Mouse (Mus musculus): ENCODE measurements around the gene Slc9a1. TPM values are rescaled to one million over a fixed set of nuclear protein-coding genes. Genes with fewer than 3 reads are reported as not detected.

Gene Slc9a1
- polyA plus RNA-seq, 1 experiment from 2014 or later, result 8.3 TPM

DNA sequence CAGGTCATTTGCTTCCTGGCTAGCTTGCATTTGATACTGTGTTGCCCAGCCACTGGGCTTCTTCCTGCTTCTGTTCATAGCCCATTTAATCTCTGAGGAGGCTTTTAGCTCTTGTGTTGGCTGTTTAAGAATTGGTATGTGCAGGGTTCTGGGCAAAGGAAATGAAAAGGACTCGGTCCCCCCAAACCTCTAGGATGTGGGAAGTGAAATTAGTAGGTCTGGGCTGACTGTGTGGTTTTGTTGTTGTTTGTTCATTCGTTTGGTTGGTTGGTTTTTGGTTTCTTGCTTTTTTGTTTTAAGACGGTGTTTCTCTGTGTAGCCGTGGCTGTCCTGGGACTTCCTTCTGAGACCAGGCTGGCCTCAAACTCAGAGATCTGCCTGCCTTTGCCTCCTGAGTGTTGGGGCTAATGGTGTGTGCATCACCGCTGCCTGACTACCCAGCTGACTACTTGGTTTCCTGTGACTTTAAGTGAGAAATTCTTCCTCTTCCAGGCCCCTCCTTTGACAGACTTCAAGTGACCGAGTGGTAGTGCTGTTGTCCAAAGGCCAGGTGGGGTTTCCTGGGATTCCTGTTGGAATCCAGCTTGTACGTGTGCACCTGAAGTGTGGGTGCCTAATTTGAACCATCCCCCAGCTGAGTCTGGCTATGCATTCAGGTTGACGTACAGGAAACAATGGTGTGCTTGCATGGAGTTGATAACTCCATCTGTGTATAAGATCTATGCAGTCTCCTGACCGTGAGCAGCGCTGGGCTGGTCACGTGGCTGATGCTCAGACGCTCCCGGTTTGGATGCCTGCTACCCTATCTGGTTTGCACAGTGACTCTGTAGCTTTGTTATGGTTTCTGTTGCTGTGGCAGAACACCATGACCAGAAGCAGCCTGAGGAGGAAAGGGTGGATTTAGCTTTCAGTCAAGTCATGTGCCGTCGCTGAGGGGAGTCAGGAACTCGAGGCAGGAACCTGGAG, 43.4 kb downstream of the Slc9a1 start:
- peaks cover 59% of the 10 kb centered on the region for H3K36me3 ChIP-seq
- H3K27ac ChIP-seq (replicated peaks), result no peak overlapping the region
- no peaks in the 10 kb centered on the region for H3K27me3 ChIP-seq (ENCODE audit: low read depth, poor library complexity, severe bottlenecking)
- DNase-seq (ENCODE audit: low spot score), result no peak
- no peaks in the 10 kb centered on the region for H3K9me3 ChIP-seq (replicated peaks)
- WGBS, result 94% methylated on average over 16 of the region's 16 CpGs
- H3K4me3 ChIP-seq, result no peak overlapping the region
- peaks cover 2% of the 10 kb centered on the region; the same call in 1 of the 2 replicates for H3K4me1 ChIP-seq

- Histone ChIP-seq H3K36me3 (peaks cover 67% of the 10 kb centered on the region), H3K4me1 (no peaks in the 10 kb centered on the region), H3K9me3 (replicated peaks) (no peaks in the 10 kb centered on the region), H3K4me3 (no peak overlapping the region), H3K27ac (replicated peaks) (no peak overlapping the region), H3K27me3 (ENCODE audit: low read depth, poor library complexity, severe bottlenecking) (no peaks in the 10 kb centered on the region)
- DNase-seq (ENCODE audit: low spot score), result no peak
- 93% methylated on average over 7 of the region's 7 CpGs for WGBS
Observed at GRCm38 (mm10) chr4:133413617-133414016, 44.1 kb downstream of the Slc9a1 start.

GRCm38 (mm10) chr4:133414920-133415319, 45.4 kb downstream of the Slc9a1 start:
- Histone ChIP-seq H3K27ac (replicated peaks) (no peak overlapping the region), H3K4me3 (no peak overlapping the region), H3K9me3 (replicated peaks) (no peaks in the 10 kb centered on the region), H3K27me3 (ENCODE audit: low read depth, poor library complexity, severe bottlenecking) (no peaks in the 10 kb centered on the region), H3K4me1 (no peaks in the 10 kb centered on the region), H3K36me3 (peaks cover 72% of the 10 kb centered on the region)
- 63% methylated on average over 4 of the region's 4 CpGs for WGBS
- DNase-seq (ENCODE audit: low spot score), result no peak

GRCm38 (mm10) chr4:133419312-133420004, 50.0 kb downstream of the Slc9a1 start:
- Histone ChIP-seq H3K4me1 (peaks cover 8% of the 10 kb centered on the region; the same call in 1 of the 2 replicates), H3K36me3 (peaks cover 71% of the 10 kb centered on the region), H3K27me3 (ENCODE audit: low read depth, poor library complexity, severe bottlenecking) (no peaks in the 10 kb centered on the region), H3K27ac (replicated peaks) (no peak overlapping the region), H3K4me3 (no peak overlapping the region), H3K9me3 (replicated peaks) (no peaks in the 10 kb centered on the region)
- DNase-seq (ENCODE audit: low spot score), result peak; percentile 59
- WGBS, result 69% methylated on average over 14 of the region's 14 CpGs

- no peak for DNase-seq (ENCODE audit: low spot score)
- no peak overlapping the region for H3K27ac ChIP-seq (replicated peaks)
- peaks cover 15% of the 10 kb centered on the region; the same call in 1 of the 2 replicates for H3K4me1 ChIP-seq
- H3K9me3 ChIP-seq (replicated peaks), result no peaks in the 10 kb centered on the region
- H3K4me3 ChIP-seq, result no peak overlapping the region
- peaks cover 52% of the 10 kb centered on the region for H3K36me3 ChIP-seq
- WGBS, result 92% methylated on average over 12 of the region's 12 CpGs
- no peaks in the 10 kb centered on the region for H3K27me3 ChIP-seq (ENCODE audit: low read depth, poor library complexity, severe bottlenecking)
Observed at GRCm38 (mm10) chr4:133421989-133422388, 52.5 kb downstream of the Slc9a1 start.

- Histone ChIP-seq H3K4me3 (no peak overlapping the region), H3K36me3 (peaks cover 46% of the 10 kb centered on the region), H3K4me1 (peaks cover 20% of the 10 kb centered on the region; the same call in 1 of the 2 replicates), H3K27ac (replicated peaks) (no peak overlapping the region), H3K27me3 (ENCODE audit: low read depth, poor library complexity, severe bottlenecking) (no peaks in the 10 kb centered on the region), H3K9me3 (replicated peaks) (no peaks in the 10 kb centered on the region)
- WGBS, result 84% methylated on average over 15 of the region's 15 CpGs
- DNase-seq (ENCODE audit: low spot score), result no peak
Observed at GRCm38 (mm10) chr4:133422601-133423000, 53.1 kb downstream of the Slc9a1 start.

DNA sequence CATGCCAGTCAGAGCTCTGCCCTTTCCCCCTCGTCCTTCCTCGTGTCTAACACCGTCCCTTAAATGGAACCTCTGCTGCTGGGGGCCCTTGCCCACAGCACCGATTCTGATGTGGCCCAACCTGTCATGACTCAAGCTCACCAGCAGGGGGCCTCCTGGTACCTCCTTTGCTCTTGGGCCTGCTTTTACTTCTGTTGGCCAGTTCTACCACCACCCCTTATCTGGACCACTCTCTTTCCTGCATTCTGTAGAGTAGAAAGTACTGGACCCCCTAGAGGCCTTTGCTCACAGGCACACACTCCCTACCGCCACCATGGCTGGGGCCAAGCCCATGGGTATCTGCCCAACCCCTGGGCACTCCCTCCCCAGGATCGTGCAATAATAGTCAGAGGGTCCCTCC, 53.6 kb downstream of the Slc9a1 start:
- peaks cover 41% of the 10 kb centered on the region for H3K36me3 ChIP-seq
- no peak overlapping the region for H3K4me3 ChIP-seq
- 57% methylated on average over 6 of the region's 6 CpGs for WGBS
- H3K4me1 ChIP-seq, result peaks cover 21% of the 10 kb centered on the region; the same call in 1 of the 2 replicates
- no peaks in the 10 kb centered on the region for H3K27me3 ChIP-seq (ENCODE audit: low read depth, poor library complexity, severe bottlenecking)
- peak; percentile 59 for DNase-seq (ENCODE audit: low spot score)
- no peak overlapping the region; the same call in 1 of the 2 replicates for H3K27ac ChIP-seq (replicated peaks)
- H3K9me3 ChIP-seq (replicated peaks), result no peaks in the 10 kb centered on the region

- no peak for DNase-seq (ENCODE audit: low spot score)
- H3K4me1 ChIP-seq, result peaks cover 21% of the 10 kb centered on the region; the same call in 1 of the 2 replicates
- WGBS, result 82% methylated on average over 6 of the region's 6 CpGs
- H3K9me3 ChIP-seq (replicated peaks), result no peaks in the 10 kb centered on the region
- no peak overlapping the region for H3K27ac ChIP-seq (replicated peaks)
- H3K4me3 ChIP-seq, result no peak overlapping the region
- H3K36me3 ChIP-seq, result peaks cover 35% of the 10 kb centered on the region
- H3K27me3 ChIP-seq (ENCODE audit: low read depth, poor library complexity, severe bottlenecking), result no peaks in the 10 kb centered on the region
Observed at GRCm38 (mm10) chr4:133423691-133424090, 54.2 kb downstream of the Slc9a1 start.

DNA sequence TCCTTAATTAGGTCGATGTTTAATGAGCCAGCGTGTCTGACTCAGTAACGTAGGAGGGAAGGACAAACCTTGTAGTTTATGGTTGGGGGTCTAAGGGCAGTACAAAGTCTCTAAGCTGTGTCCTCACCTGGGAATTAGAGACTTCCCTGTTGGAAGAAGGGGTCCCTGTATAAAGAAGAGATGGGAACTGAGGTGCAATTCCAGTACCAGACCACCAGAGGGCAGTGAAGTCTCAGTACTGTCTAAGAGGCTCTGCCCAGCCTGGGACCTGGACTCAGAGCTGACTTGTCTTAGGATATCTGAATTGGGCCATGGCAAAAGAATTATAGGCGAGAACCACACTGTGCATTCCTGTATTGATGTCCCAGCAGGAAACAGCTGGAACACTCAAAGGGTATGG, 54.6 kb downstream of the Slc9a1 start:
- Histone ChIP-seq H3K4me1 (peaks cover 21% of the 10 kb centered on the region; the same call in 1 of the 2 replicates), H3K36me3 (peaks cover 34% of the 10 kb centered on the region), H3K27me3 (ENCODE audit: low read depth, poor library complexity, severe bottlenecking) (no peaks in the 10 kb centered on the region), H3K9me3 (replicated peaks) (no peaks in the 10 kb centered on the region), H3K4me3 (no peak overlapping the region), H3K27ac (replicated peaks) (no peak overlapping the region)
- peak; percentile 75 for DNase-seq (ENCODE audit: low spot score)
- 37% methylated on average over 4 of the region's 4 CpGs for WGBS

DNA sequence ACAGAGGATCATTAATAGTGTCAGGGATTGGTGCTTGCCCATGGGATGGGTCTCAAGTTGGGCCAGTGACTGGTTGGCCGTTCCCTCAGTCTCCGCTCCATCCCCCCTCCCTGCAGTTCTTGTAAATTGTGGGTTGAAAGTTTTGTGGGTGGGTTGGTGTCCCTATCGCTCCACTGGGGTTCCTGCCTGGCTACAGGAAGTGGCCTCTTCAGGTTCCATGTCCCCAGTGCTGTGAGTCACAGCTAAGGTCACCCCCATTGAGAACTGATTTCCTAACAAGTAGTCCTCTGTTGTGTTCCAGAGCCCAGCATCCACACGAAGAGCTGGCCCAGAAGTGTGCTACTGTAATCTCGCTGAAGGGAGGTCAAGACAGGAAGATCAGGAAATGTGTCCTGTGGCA, 56.6 kb downstream of the Slc9a1 start:
- no peak overlapping the region for H3K4me3 ChIP-seq
- H3K4me1 ChIP-seq, result peaks cover 23% of the 10 kb centered on the region
- no peaks in the 10 kb centered on the region for H3K9me3 ChIP-seq (replicated peaks)
- H3K27me3 ChIP-seq (ENCODE audit: low read depth, poor library complexity, severe bottlenecking), result no peaks in the 10 kb centered on the region
- no peak for DNase-seq (ENCODE audit: low spot score)
- H3K27ac ChIP-seq (replicated peaks), result no peak overlapping the region
- 85% methylated on average over 5 of the region's 5 CpGs for WGBS
- H3K36me3 ChIP-seq, result peaks cover 19% of the 10 kb centered on the region

DNA sequence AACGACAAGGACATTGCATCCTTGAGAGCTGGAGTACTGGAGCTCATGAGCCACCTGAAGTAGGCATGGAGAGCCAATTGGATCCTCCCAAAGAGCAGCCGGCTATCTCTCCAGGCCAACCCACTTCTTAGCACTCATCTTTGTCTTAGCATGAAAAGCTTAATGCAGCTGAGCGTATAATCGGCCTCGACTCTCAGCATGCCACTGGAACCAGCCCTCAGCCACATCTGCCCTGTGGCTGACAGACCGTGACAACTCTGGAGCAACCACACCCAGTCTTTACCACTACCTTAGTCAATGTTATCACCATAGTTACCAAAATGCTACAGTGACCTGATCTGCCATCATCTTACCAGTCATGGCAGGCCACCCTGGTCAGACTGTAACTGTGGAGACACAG, 62.0 kb downstream of the Slc9a1 start:
- WGBS, result 53% methylated on average over 6 of the region's 6 CpGs
- 0 out of 2 replicates have a peak overlapping the region, but pooled peaks have one; percentile 47 for H3K27ac ChIP-seq (replicated peaks)
- no peaks in the 10 kb centered on the region for H3K36me3 ChIP-seq
- no peaks in the 10 kb centered on the region; the same call in 1 of the 2 replicates for H3K27me3 ChIP-seq (ENCODE audit: low read depth, poor library complexity, severe bottlenecking)
- peaks cover 26% of the 10 kb centered on the region for H3K4me1 ChIP-seq
- DNase-seq (ENCODE audit: low spot score), result no peak
- no peaks in the 10 kb centered on the region for H3K9me3 ChIP-seq (replicated peaks)
- no peak overlapping the region for H3K4me3 ChIP-seq

DNA sequence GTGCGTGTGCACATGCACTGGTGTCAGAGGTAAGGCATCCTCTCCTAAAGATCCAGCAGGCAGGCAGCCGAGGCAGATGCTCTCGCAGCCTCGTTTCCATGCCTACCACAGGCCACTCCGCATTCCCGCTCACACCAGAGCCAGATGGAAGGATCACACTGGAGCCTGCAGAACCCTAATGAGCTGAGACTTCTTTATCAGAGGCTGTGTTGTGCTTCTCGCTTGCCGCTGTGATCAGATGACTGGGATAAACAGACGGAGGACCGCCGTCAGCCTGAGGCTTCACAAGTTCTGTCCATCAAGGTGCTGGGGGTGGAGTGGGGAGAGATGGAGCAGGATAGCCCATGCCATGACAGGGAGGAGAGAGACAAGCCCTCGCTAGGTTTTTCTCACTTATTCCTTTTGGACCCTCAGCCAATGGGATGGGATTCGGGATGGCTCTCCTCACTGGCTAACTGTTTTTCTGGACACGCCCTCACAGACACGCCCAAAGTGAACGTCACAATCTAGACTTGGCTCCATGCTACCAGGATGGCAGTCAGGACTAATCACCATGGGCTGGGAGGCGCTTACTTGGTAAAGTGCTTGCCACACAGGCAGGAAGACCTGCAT, 63.2 kb downstream of the Slc9a1 start:
- Histone ChIP-seq H3K36me3 (no peaks in the 10 kb centered on the region), H3K27ac (replicated peaks) (peak overlapping the region; percentile 71), H3K9me3 (replicated peaks) (no peaks in the 10 kb centered on the region), H3K27me3 (ENCODE audit: low read depth, poor library complexity, severe bottlenecking) (no peaks in the 10 kb centered on the region; the same call in 1 of the 2 replicates), H3K4me3 (peak overlapping the region; percentile 32; the same call in 1 of the 2 replicates), H3K4me1 (peaks cover 21% of the 10 kb centered on the region)
- 27% methylated on average over 17 of the region's 17 CpGs for WGBS
- peak; percentile 48 for DNase-seq (ENCODE audit: low spot score)

All from midbrain, embryonic 10.5 days (tissue).